Mouse (Mus musculus) adrenal gland, adult (tissue): ENCODE measurements around the gene Cd209a.
A peak's percentile ranks its signal among the peaks of the same experiment; 100 is the strongest.
"Not testable (repeated sequence)": the region's sequence is repeated elsewhere in the genome, so short reads cannot be mapped to it uniquely, and the experiment has no call there.

ENCODE experiments used
- DNase-seq, 2 experiments: peaks; one replicate each; pipeline ENCODE4 v3.0.0; 2022 to 2023; ENCODE audit warnings: low spot score in 1 of 2; ENCODE audit not compliant: inconsistent age in 2 of 2

Cd209a gene

DNA sequence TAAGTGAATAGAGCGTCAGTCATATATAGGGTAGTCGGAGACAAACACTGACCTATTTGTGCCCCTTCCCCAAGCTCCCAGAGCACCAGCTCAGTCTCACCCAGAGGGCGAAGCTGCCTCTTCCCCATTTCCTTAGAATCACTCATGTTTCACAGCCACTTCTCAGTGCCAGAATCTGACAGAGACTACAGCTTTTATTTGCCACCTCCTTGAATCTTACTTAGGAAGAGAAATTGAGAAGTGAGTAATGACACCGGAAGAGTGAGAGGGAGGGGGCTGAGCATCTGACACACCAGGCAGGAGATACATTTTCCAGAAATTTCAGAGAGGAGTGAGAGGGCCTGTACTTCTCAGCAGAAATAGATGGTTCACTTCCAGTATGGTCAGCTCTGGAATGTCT lies at the start of gene Cd209a:
Gene Cd209a, minus strand, starts transcription at position 224 of the 400 bp plus-strand sequence.
- DNase-seq = no peak

DNA sequence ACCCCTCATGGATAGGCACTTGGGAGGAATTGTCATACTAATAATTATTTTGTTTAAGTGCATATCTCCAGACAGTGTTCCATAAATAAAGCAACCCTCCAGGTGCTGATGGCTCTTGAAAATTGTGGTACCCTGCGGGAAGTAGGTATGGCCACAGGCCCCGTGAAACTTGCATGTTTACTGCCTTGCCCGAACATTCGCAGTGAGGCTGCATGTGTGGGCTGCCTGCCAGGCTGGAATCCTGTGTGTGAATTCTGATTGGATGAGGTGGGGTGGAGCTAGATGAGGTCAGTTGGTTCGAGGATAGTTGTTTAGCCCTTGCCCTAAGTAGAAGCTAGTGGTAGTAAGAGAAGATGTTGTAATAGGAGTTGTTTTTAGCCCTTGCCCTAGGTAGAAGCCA lies 19.9 kb upstream of the Cd209a start:
- not testable (repeated sequence) for DNase-seq

DNA sequence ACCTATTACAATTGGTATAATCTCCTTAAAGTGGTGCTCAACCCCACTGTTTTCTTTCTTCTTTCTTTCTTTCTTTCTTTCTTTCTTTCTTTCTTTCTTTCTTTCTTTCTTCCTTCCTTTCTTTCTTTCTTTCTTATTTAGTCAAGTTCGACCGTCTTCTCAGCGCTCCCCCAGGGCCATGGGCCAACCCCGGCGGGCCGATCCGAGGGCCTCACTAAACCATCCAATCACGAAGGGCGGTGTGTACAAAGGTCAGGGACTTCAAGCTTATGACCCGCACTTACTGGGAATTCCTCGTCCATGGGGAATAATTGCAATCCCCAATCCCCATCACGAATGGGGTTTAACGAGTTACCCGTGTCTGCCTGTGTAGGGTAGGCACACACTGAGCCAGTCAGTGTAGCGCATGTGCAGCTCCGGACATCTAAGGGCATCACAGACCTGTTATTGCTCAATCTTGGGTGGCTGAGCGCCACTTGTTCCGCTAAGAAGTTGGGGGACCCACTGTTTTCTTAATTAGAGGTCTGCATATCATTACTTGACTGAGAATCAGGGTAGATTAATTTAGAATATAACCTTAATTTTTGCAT lies 5.6 kb upstream of the Cd209a start:
- DNase-seq = peak; percentile 37 to 48

GRCm38 (mm10) chr8:3736947-3737346 lies 11.8 kb downstream of the Cd209a start:
- no peak for DNase-seq

- no peak for DNase-seq
These were observed 13.2 kb downstream of the Cd209a start for GRCm38 (mm10) chr8:3735599-3735998.

GRCm38 (mm10) chr8:3734084-3734483 lies 14.7 kb downstream of the Cd209a start:
- no peak for DNase-seq

- DNase-seq = no peak
These were observed 27.7 kb downstream of the Cd209a start for GRCm38 (mm10) chr8:3721041-3721440.

GRCm38 (mm10) chr8:3720551-3720950 lies 28.2 kb downstream of the Cd209a start, which contains the start of gene Clec4g:
Clec4g (minus strand) TSS chr8:3720651.
- DNase-seq = no peak

GRCm38 (mm10) chr8:3718559-3718958 lies 30.2 kb downstream of the Cd209a start:
- peak; percentile 61 to 87 for DNase-seq

- DNase-seq = no peak
These were observed 31.3 kb downstream of the Cd209a start for GRCm38 (mm10) chr8:3717321-3717954.

DNA sequence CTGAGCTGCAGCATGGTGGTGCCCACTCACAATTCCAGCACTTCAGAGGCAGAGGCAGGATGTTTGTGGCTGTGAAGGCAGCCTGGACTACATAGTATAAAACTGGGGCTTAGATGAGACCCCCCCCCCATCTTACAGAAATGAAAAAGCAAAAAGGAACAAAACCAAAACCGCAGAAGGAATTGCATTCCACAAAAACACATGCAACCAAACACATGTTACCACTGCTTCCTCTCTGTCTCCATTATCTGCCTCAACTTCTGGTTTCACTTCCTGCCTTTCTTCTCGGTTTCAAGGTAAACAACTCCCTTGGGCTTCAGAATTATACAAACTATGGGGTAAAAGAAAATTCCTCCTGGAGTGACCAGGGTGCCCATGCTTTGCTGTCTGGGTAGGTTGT lies 37.1 kb downstream of the Cd209a start:
- DNase-seq = no peak

GRCm38 (mm10) chr8:3710312-3710711 lies 38.5 kb downstream of the Cd209a start:
- DNase-seq = no peak

DNA sequence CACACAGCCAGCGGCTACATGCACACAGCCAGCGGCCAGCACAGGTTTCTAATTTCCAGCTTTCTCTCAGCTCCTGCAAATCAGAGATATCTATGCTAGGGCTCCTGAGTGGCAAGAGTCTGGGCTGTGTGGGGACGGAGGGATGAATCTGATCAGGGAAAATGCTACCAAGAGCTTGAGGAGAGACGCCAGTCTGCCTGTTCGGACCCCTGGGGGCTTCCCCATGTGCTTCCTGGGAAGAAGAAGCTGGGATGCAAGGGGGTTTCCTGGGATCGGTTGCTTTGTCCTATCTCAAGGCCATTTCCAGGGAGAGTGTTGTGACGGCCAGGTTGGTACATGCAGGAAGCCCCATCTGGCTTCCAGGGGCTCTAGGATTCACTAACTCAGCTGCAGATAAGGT lies 41.2 kb downstream of the Cd209a start:
- DNase-seq = no peak

DNA sequence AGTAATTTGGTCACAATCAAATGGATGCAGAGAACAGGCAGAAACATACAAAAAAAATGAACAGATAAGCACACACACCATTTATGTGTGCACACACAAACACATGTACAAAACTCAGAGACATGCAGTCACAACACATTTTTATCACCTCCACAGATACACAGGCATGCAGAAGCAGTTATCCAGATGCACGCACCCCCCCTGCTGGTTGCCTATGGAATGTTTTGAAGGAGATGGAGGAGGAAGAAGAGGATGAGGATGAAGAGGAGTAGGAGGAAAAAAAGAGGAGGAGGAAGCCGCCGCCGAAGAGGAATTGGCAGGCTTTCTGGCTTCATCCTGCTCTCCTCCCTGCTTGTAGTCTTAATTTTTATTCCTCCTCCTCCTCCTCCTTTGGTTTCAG lies 43.1 kb downstream of the Cd209a start:
- peak in 1 of 2 experiments; percentile 44 for DNase-seq

DNA sequence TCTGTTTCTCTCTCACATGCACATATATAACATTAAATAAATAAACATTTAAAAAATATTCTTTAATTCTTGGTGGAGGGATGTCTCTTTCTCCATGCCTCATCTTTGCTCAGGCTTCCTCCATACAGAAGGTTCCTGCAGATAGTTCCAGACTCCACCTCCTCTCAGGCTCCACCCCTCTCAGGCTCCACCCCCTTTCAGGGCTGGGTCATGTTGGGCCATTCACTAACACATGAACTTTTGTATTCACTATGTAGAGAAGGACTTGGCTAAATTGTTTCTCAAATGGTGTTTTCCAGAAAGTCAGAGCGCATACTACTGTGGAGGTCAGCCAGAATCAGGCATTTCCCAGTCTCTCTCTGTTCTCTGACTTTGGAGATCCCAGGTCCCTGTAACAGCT lies 47.3 kb downstream of the Cd209a start:
- no peak for DNase-seq

DNA sequence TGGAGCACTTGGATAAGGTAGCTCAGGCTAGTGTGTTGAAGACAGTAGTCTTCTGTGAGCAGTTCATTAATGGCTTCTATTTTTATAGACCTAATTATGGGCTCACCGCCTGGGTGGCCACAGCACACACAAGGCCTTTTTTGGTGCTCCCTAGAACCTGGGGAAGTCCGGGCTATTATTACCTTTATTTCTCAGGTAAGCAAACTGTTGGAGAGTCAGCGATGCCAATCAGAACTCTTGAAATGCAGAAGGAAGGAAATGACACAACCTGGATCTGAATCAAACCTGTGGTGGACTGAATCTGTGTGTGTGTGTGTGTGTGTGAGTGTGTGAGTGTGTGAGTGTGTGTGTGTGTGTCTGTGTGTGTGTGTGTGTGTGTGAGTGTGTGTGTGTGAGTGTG lies 54.7 kb downstream of the Cd209a start, which contains the start of gene Fcer2a:
Gene Fcer2a, minus strand, starts transcription at position 55 of the 400 bp plus-strand sequence.
- DNase-seq = no peak
